Mouse (Mus musculus): ENCODE measurements around the gene Tnip1. TPM values are rescaled to one million over a fixed set of nuclear protein-coding genes. Genes with fewer than 3 reads are reported as not detected.

The Tnip1 gene
- polyA plus RNA-seq, 1 experiment from 2014 or later = 21.2 TPM

GRCm38 (mm10) chr11:54891341-54891740 is 71.4 kb downstream of the Tnip1 start:
- Histone ChIP-seq H3K4me1 (no peaks in the 10 kb centered on the region; the same call in 1 of the 2 replicates), H3K36me3 (no peaks in the 10 kb centered on the region), H3K27ac (replicated peaks) (no peak overlapping the region), H3K9ac (no peak overlapping the region), H3K27me3 (replicated peaks) (no peaks in the 10 kb centered on the region), H3K4me2 (no peak overlapping the region), H3K9me3 (no peaks in the 10 kb centered on the region; the same call in 1 of the 2 replicates), H3K4me3 (no peak overlapping the region)
- no peak for ATAC-seq (ENCODE audit: extremely low read depth, insufficient number of reproducible peaks, low FRiP score, low TSS enrichment)
- 81% methylated on average over 5 of the region's 5 CpGs for WGBS

- peaks cover 14% of the 10 kb centered on the region for H3K4me1 ChIP-seq
- no peak overlapping the region for H3K4me2 ChIP-seq
- no peaks in the 10 kb centered on the region; the same call in 1 of the 2 replicates for H3K9me3 ChIP-seq
- H3K27me3 ChIP-seq (replicated peaks) = no peaks in the 10 kb centered on the region
- no peak for ATAC-seq (ENCODE audit: extremely low read depth, insufficient number of reproducible peaks, low FRiP score, low TSS enrichment)
- 61% methylated on average over 6 of the region's 6 CpGs for WGBS
- no peak overlapping the region for H3K27ac ChIP-seq (replicated peaks)
- no peak overlapping the region for H3K9ac ChIP-seq
- H3K4me3 ChIP-seq = no peak overlapping the region
- no peaks in the 10 kb centered on the region for H3K36me3 ChIP-seq
Observed at GRCm38 (mm10) chr11:54887927-54888326, 74.8 kb downstream of the Tnip1 start.

- no peak for ATAC-seq (ENCODE audit: extremely low read depth, insufficient number of reproducible peaks, low FRiP score, low TSS enrichment)
- WGBS = 79% methylated on average over 2 of the region's 2 CpGs
- H3K27ac ChIP-seq (replicated peaks) = peak overlapping the region; percentile 25; the same call in 1 of the 2 replicates
- H3K4me1 ChIP-seq = peaks cover 39% of the 10 kb centered on the region
- H3K36me3 ChIP-seq = no peaks in the 10 kb centered on the region
- H3K4me2 ChIP-seq = no peak overlapping the region
- no peaks in the 10 kb centered on the region; the same call in 1 of the 2 replicates for H3K9me3 ChIP-seq
- H3K27me3 ChIP-seq (replicated peaks) = no peaks in the 10 kb centered on the region
- H3K4me3 ChIP-seq = no peak overlapping the region
- H3K9ac ChIP-seq = no peak overlapping the region
Observed at GRCm38 (mm10) chr11:54885406-54885805, 77.3 kb downstream of the Tnip1 start.

GRCm38 (mm10) chr11:54884937-54885336 is 77.8 kb downstream of the Tnip1 start:
- Histone ChIP-seq H3K27ac (replicated peaks) (peak overlapping the region; percentile 55), H3K9ac (no peak overlapping the region), H3K4me2 (no peak overlapping the region), H3K36me3 (no peaks in the 10 kb centered on the region), H3K27me3 (replicated peaks) (no peaks in the 10 kb centered on the region), H3K4me3 (no peak overlapping the region), H3K9me3 (no peaks in the 10 kb centered on the region; the same call in 1 of the 2 replicates), H3K4me1 (peaks cover 43% of the 10 kb centered on the region)
- no peak for ATAC-seq (ENCODE audit: extremely low read depth, insufficient number of reproducible peaks, low FRiP score, low TSS enrichment)
- WGBS = 12% methylated on average over 5 of the region's 5 CpGs

GRCm38 (mm10) chr11:54884197-54884828 is 78.4 kb downstream of the Tnip1 start:
- H3K4me3 ChIP-seq = no peak overlapping the region
- peaks cover 49% of the 10 kb centered on the region for H3K4me1 ChIP-seq
- H3K36me3 ChIP-seq = no peaks in the 10 kb centered on the region
- H3K27ac ChIP-seq (replicated peaks) = peak overlapping the region; percentile 55
- no peak for ATAC-seq (ENCODE audit: extremely low read depth, insufficient number of reproducible peaks, low FRiP score, low TSS enrichment)
- H3K9me3 ChIP-seq = no peaks in the 10 kb centered on the region; the same call in 1 of the 2 replicates
- H3K4me2 ChIP-seq = no peak overlapping the region
- WGBS = 73% methylated on average over 5 of the region's 5 CpGs
- H3K9ac ChIP-seq = no peak overlapping the region
- no peaks in the 10 kb centered on the region for H3K27me3 ChIP-seq (replicated peaks)

GRCm38 (mm10) chr11:54882671-54883070 is 80.0 kb downstream of the Tnip1 start:
- Histone ChIP-seq H3K4me3 (no peak overlapping the region), H3K27ac (replicated peaks) (peak overlapping the region; percentile 94), H3K36me3 (no peaks in the 10 kb centered on the region), H3K27me3 (replicated peaks) (no peaks in the 10 kb centered on the region), H3K4me1 (peaks cover 49% of the 10 kb centered on the region), H3K4me2 (peak overlapping the region; percentile 9; the same call in 1 of the 2 replicates), H3K9ac (peak overlapping the region; percentile 63), H3K9me3 (no peaks in the 10 kb centered on the region)
- no peak for ATAC-seq (ENCODE audit: extremely low read depth, insufficient number of reproducible peaks, low FRiP score, low TSS enrichment)
- WGBS = 18% methylated on average over 8 of the region's 8 CpGs

- no peak for ATAC-seq (ENCODE audit: extremely low read depth, insufficient number of reproducible peaks, low FRiP score, low TSS enrichment)
- Histone ChIP-seq H3K4me2 (no peak overlapping the region), H3K27me3 (replicated peaks) (no peaks in the 10 kb centered on the region), H3K36me3 (no peaks in the 10 kb centered on the region), H3K9ac (0 out of 2 replicates have a peak overlapping the region, but pooled peaks have one; percentile 37), H3K27ac (replicated peaks) (peak overlapping the region; percentile 94), H3K4me3 (no peak overlapping the region), H3K4me1 (peaks cover 49% of the 10 kb centered on the region), H3K9me3 (no peaks in the 10 kb centered on the region)
- 4% methylated on average over 2 of the region's 2 CpGs for WGBS
Observed at GRCm38 (mm10) chr11:54881051-54881474, 81.7 kb downstream of the Tnip1 start.

GRCm38 (mm10) chr11:54879922-54880321 is 82.8 kb downstream of the Tnip1 start:
- ATAC-seq (ENCODE audit: extremely low read depth, insufficient number of reproducible peaks, low FRiP score, low TSS enrichment) = no peak; the same call in 1 of the 2 replicates
- Histone ChIP-seq H3K27me3 (replicated peaks) (no peaks in the 10 kb centered on the region), H3K9me3 (no peaks in the 10 kb centered on the region), H3K36me3 (no peaks in the 10 kb centered on the region), H3K9ac (peak overlapping the region; percentile 62), H3K4me3 (no peak overlapping the region), H3K4me2 (peak overlapping the region; percentile 30), H3K4me1 (peaks cover 43% of the 10 kb centered on the region), H3K27ac (replicated peaks) (peak overlapping the region; percentile 94)
- WGBS = 9% methylated on average over 10 of the region's 10 CpGs

- H3K4me1 ChIP-seq = peaks cover 39% of the 10 kb centered on the region
- no peaks in the 10 kb centered on the region for H3K27me3 ChIP-seq (replicated peaks)
- WGBS = 13% methylated on average over 4 of the region's 4 CpGs
- peak; percentile 45; the same call in 1 of the 2 replicates for ATAC-seq (ENCODE audit: extremely low read depth, insufficient number of reproducible peaks, low FRiP score, low TSS enrichment)
- H3K4me3 ChIP-seq = no peak overlapping the region
- no peaks in the 10 kb centered on the region for H3K9me3 ChIP-seq
- H3K4me2 ChIP-seq = peak overlapping the region; percentile 30
- peak overlapping the region; percentile 62 for H3K9ac ChIP-seq
- H3K36me3 ChIP-seq = peaks cover 2% of the 10 kb centered on the region
- H3K27ac ChIP-seq (replicated peaks) = peak overlapping the region; percentile 94
Observed at GRCm38 (mm10) chr11:54879434-54879833, 83.3 kb downstream of the Tnip1 start.

- no peak overlapping the region for H3K4me3 ChIP-seq
- H3K4me1 ChIP-seq = peaks cover 38% of the 10 kb centered on the region
- H3K27ac ChIP-seq (replicated peaks) = no peak overlapping the region
- H3K9me3 ChIP-seq = no peaks in the 10 kb centered on the region
- H3K36me3 ChIP-seq = peaks cover 8% of the 10 kb centered on the region
- H3K27me3 ChIP-seq (replicated peaks) = no peaks in the 10 kb centered on the region
- 68% methylated on average over 6 of the region's 6 CpGs for WGBS
- ATAC-seq (ENCODE audit: extremely low read depth, insufficient number of reproducible peaks, low FRiP score, low TSS enrichment) = no peak
- 0 out of 2 replicates have a peak overlapping the region, but pooled peaks have one; percentile 24 for H3K9ac ChIP-seq
- no peak overlapping the region for H3K4me2 ChIP-seq
Observed at GRCm38 (mm10) chr11:54878893-54879292, 83.8 kb downstream of the Tnip1 start.

- no peaks in the 10 kb centered on the region for H3K9me3 ChIP-seq
- no peak overlapping the region for H3K9ac ChIP-seq
- no peaks in the 10 kb centered on the region for H3K27me3 ChIP-seq (replicated peaks)
- H3K4me3 ChIP-seq = no peak overlapping the region
- ATAC-seq (ENCODE audit: extremely low read depth, insufficient number of reproducible peaks, low FRiP score, low TSS enrichment) = no peak
- H3K27ac ChIP-seq (replicated peaks) = no peak overlapping the region
- H3K4me1 ChIP-seq = peaks cover 16% of the 10 kb centered on the region
- WGBS = 83% methylated on average over 5 of the region's 5 CpGs
- H3K4me2 ChIP-seq = no peak overlapping the region
- peaks cover 36% of the 10 kb centered on the region for H3K36me3 ChIP-seq
Observed at GRCm38 (mm10) chr11:54876031-54876430, 86.7 kb downstream of the Tnip1 start.

Data from heart, embryonic 13.5 days (tissue).